In the genomic region with DNA sequence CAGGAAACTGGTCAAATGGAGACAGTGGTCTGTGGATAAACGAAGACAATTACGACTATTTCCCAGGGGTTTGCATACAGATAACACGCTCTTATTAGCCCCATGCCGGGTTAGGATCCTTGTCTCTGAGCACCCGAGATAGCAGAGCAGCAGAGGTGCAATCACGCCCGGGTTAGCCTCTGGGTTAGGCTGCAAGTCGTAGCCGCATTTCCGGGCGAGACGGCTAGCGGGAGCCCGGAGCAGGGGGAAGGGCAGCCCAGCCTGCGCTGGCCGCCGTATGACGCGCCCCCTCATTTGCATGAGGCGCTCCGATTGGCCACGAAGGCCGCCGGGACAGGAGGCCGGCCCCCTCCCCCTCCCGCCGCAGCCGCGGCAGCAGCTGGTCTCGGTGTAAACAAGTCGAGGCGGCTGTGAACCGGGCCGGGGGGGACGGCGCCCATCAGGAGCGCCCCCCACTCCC, we compare ENCODE assay signal across 8 mouse cellular contexts. TPM values are rescaled to one million over a fixed set of nuclear protein-coding genes. Genes with fewer than 3 reads are reported as not detected.
DNase-seq lines count a peak whose midpoint lies in the region; ATAC-seq and TF ChIP-seq lines count a peak whose summit lies in the region.

A gene (plus strand): TSS at position 358 of the 460 bp plus-strand sequence.

- TF ChIP-seq EP300 in lung, postnatal 0 days (IDR thresholded peaks at IDR 0.05) = peak; percentile 29; the same call in 1 of the 2 replicates

- no peaks in the 10 kb centered on the region for H3K27me3 ChIP-seq in lung, postnatal 0 days (replicated peaks; ENCODE audit: insufficient read depth, low read length)

- TF ChIP-seq CTCF in lung, postnatal 0 days (IDR thresholded peaks at IDR 0.05) = no peak

- peak within 1 kb of the TSS; percentile 93 for H3K4me3 ChIP-seq in lung, postnatal 0 days (ENCODE audit: low read depth, low read length)

- peak within 1 kb of the TSS; percentile 94 for H3K4me2 ChIP-seq in lung, postnatal 0 days (replicated peaks; ENCODE audit: low read depth, low read length)

- peak within 1 kb of the TSS; percentile 94 for H3K27ac ChIP-seq in lung, postnatal 0 days (ENCODE audit: low read length)

- H3K36me3 ChIP-seq in lung, postnatal 0 days (ENCODE audit: insufficient read depth, low read length) = no peaks in the 10 kb centered on the region

- peaks cover 29% of the 10 kb centered on the region for H3K4me1 ChIP-seq in lung, postnatal 0 days (ENCODE audit: insufficient read depth, low read depth, low read length)

- peak; percentile 93 for DNase-seq in NIH3T3 (ENCODE audit: low read depth)
- peak; percentile 96 for DNase-seq in cerebellum, adult 9-10 months
- peak; percentile 88 to 95 for DNase-seq in layer of hippocampus, postnatal 10 days (ENCODE audit: low spot score in 2 of 2)
- DNase-seq in lung, postnatal 0 days (ENCODE audit: low spot score) = peak; percentile 98
- peak; percentile 96 for DNase-seq in ovary, postnatal 36 days (ENCODE audit: low spot score)
- DNase-seq in thymus, postnatal 14 days = peak; percentile 98

- H3K9ac ChIP-seq in lung, postnatal 0 days (replicated peaks; ENCODE audit: low read depth) = peak within 1 kb of the TSS; percentile 98

- under 1% methylated on average over 16 of the region's 37 CpGs for WGBS in lung, postnatal 0 days

- ATAC-seq in frontal cortex, adult (ENCODE audit: low TSS enrichment) = peak; percentile 86
- peak; percentile 85 to 90 for ATAC-seq in hematopoietic stem cell, adult 5-6 weeks (replicated peaks in 1 of 2; ENCODE audit: insufficient read depth in 1 of 2, low FRiP score in 2 of 2, low TSS enrichment in 1 of 2, low read depth in 1 of 2, poor library complexity in 2 of 2, severe bottlenecking in 2 of 2)
- ATAC-seq in lung, postnatal 0 days = peak; percentile 93

- no peaks in the 10 kb centered on the region for H3K9me3 ChIP-seq in lung, postnatal 0 days (ENCODE audit: low read length)

RNA-seq across cellular contexts. Expression of the gene that starts here (rescaled TPM):
- total RNA-seq in hematopoietic stem cell, adult 5-6 weeks (2017) = 50.3 and 74.9 TPM in 2 replicates
- 100 to 1,000 TPM; 150 to 152 TPM for total RNA-seq in layer of hippocampus, postnatal 10 days (2021)
- 325 and 340 TPM in 2 replicates for polyA plus RNA-seq in lung, postnatal 0 days (2015; fragmentation: Nextera tagmentation; extraction: Ambion mirVana)

Comparison
In these comparisons a context has a peak if more than half of its experiments do, and no peak if none do; other contexts are left out.
1. Peak in every context shown above with its lines: DNase-seq, ATAC-seq, H3K4me3 ChIP-seq and H3K27ac ChIP-seq.